Mouse (Mus musculus): ENCODE results near the gene Irx6. TPM values are rescaled to one million over a fixed set of nuclear protein-coding genes. Genes with fewer than 3 reads are reported as not detected.

Irx6 gene
- polyA plus RNA-seq (2015; fragmentation: Nextera tagmentation; extraction: Ambion mirVana): 5.5 and 5.8 TPM in 2 replicates

GRCm38 (mm10) chr8:92674244-92675128 is at the start of gene Irx6:
Gene Irx6 (plus strand): TSS chr8:92674288.
- peak within 1 kb of the TSS; percentile 84 for H3K4me2 ChIP-seq (replicated peaks)
- H3K4me3 ChIP-seq: peak within 1 kb of the TSS; percentile 53
- no peak; the same call in 1 of the 2 replicates for ATAC-seq (ENCODE audit: low FRiP score, low read depth)
- no peaks in the 10 kb centered on the region for H3K36me3 ChIP-seq
- peak within 1 kb of the TSS; percentile 59 for H3K9ac ChIP-seq
- peaks cover 33% of the 10 kb centered on the region for H3K4me1 ChIP-seq
- H3K27me3 ChIP-seq: peaks cover 100% of the 10 kb centered on the region
- no peaks in the 10 kb centered on the region for H3K9me3 ChIP-seq
- WGBS: 1% methylated on average over 59 of the region's 62 CpGs
- no peak within 1 kb of the TSS for H3K27ac ChIP-seq

GRCm38 (mm10) chr8:92628711-92629650 is 45.1 kb upstream of the Irx6 start:
- WGBS: 37% methylated on average over 14 of the region's 14 CpGs

GRCm38 (mm10) chr8:92633199-92633598 is 40.9 kb upstream of the Irx6 start:
- no peak overlapping the region for H3K4me3 ChIP-seq
- no peak overlapping the region for H3K27ac ChIP-seq
- H3K27me3 ChIP-seq: no peaks in the 10 kb centered on the region
- H3K36me3 ChIP-seq: no peaks in the 10 kb centered on the region
- no peak overlapping the region for H3K4me2 ChIP-seq (replicated peaks)
- WGBS: 96% methylated on average over 5 of the region's 5 CpGs
- H3K9me3 ChIP-seq: 0 out of 2 replicates have a peak, but pooled peaks cover 3% of the 10 kb centered on the region
- peaks cover 8% of the 10 kb centered on the region; the same call in 1 of the 2 replicates for H3K4me1 ChIP-seq
- H3K9ac ChIP-seq: no peak overlapping the region
- no peak for ATAC-seq (ENCODE audit: low FRiP score, low read depth)

More at GRCm38 (mm10) chr8:92628711-92629650, 45.1 kb upstream of the Irx6 start:
- no peak overlapping the region for H3K9ac ChIP-seq
- H3K27me3 ChIP-seq: 0 out of 2 replicates have a peak, but pooled peaks cover 2% of the 10 kb centered on the region
- H3K27ac ChIP-seq: 0 out of 2 replicates have a peak overlapping the region, but pooled peaks have one; percentile 28
- no peaks in the 10 kb centered on the region for H3K36me3 ChIP-seq
- H3K9me3 ChIP-seq: peaks cover 3% of the 10 kb centered on the region; the same call in 1 of the 2 replicates
- peak; percentile 64; the same call in 1 of the 2 replicates for ATAC-seq (ENCODE audit: low FRiP score, low read depth)
- H3K4me2 ChIP-seq (replicated peaks): no peak overlapping the region
- H3K4me1 ChIP-seq: peaks cover 8% of the 10 kb centered on the region; the same call in 1 of the 2 replicates
- H3K4me3 ChIP-seq: no peak overlapping the region

- Histone ChIP-seq H3K27ac (no peak overlapping the region), H3K27me3 (peaks cover 5% of the 10 kb centered on the region), H3K36me3 (no peaks in the 10 kb centered on the region), H3K4me3 (no peak overlapping the region), H3K4me1 (peaks cover 7% of the 10 kb centered on the region; the same call in 1 of the 2 replicates), H3K4me2 (replicated peaks) (no peak overlapping the region), H3K9me3 (no peaks in the 10 kb centered on the region), H3K9ac (no peak overlapping the region)
- ATAC-seq (ENCODE audit: low FRiP score, low read depth): no peak
- WGBS: 77% methylated on average over 8 of the region's 8 CpGs
These were observed 33.3 kb upstream of the Irx6 start for GRCm38 (mm10) chr8:92640820-92641219.

- 53% methylated on average over 2 of the region's 2 CpGs for WGBS
- no peak overlapping the region for H3K4me3 ChIP-seq
- peaks cover 7% of the 10 kb centered on the region for H3K27me3 ChIP-seq
- no peak overlapping the region for H3K9ac ChIP-seq
- ATAC-seq (ENCODE audit: low FRiP score, low read depth): no peak
- no peak overlapping the region for H3K27ac ChIP-seq
- no peaks in the 10 kb centered on the region for H3K4me1 ChIP-seq
- no peak overlapping the region for H3K4me2 ChIP-seq (replicated peaks)
- no peaks in the 10 kb centered on the region for H3K36me3 ChIP-seq
- no peaks in the 10 kb centered on the region for H3K9me3 ChIP-seq
These were observed 27.5 kb upstream of the Irx6 start for GRCm38 (mm10) chr8:92646637-92647036.

- Histone ChIP-seq H3K9ac (no peak overlapping the region), H3K36me3 (no peaks in the 10 kb centered on the region), H3K4me2 (replicated peaks) (no peak overlapping the region), H3K4me3 (no peak overlapping the region), H3K27me3 (peaks cover 37% of the 10 kb centered on the region), H3K9me3 (no peaks in the 10 kb centered on the region), H3K27ac (no peak overlapping the region), H3K4me1 (no peaks in the 10 kb centered on the region)
- 50% methylated on average over 4 of the region's 4 CpGs for WGBS
- ATAC-seq (ENCODE audit: low FRiP score, low read depth): no peak
These were observed 9.9 kb upstream of the Irx6 start for GRCm38 (mm10) chr8:92664207-92664606.

GRCm38 (mm10) chr8:92670236-92670635 is 3.9 kb upstream of the Irx6 start:
- WGBS: 51% methylated on average over 11 of the region's 11 CpGs
- no peak overlapping the region for H3K27ac ChIP-seq
- no peaks in the 10 kb centered on the region for H3K9me3 ChIP-seq
- no peaks in the 10 kb centered on the region for H3K36me3 ChIP-seq
- H3K4me2 ChIP-seq (replicated peaks): no peak overlapping the region
- no peak overlapping the region for H3K9ac ChIP-seq
- no peak for ATAC-seq (ENCODE audit: low FRiP score, low read depth)
- H3K27me3 ChIP-seq: peaks cover 87% of the 10 kb centered on the region
- peaks cover 21% of the 10 kb centered on the region for H3K4me1 ChIP-seq
- H3K4me3 ChIP-seq: no peak overlapping the region

- H3K4me2 ChIP-seq (replicated peaks): no peak overlapping the region
- WGBS: 58% methylated on average over 12 of the region's 12 CpGs
These were observed 3.4 kb upstream of the Irx6 start for GRCm38 (mm10) chr8:92670656-92671195.

GRCm38 (mm10) chr8:92671892-92672291 is 2.2 kb upstream of the Irx6 start:
- H3K4me2 ChIP-seq (replicated peaks): no peak overlapping the region
- H3K9me3 ChIP-seq: no peaks in the 10 kb centered on the region
- no peaks in the 10 kb centered on the region for H3K36me3 ChIP-seq
- H3K4me3 ChIP-seq: no peak overlapping the region
- H3K4me1 ChIP-seq: peaks cover 21% of the 10 kb centered on the region
- peaks cover 94% of the 10 kb centered on the region for H3K27me3 ChIP-seq
- 73% methylated on average over 4 of the region's 4 CpGs for WGBS
- H3K27ac ChIP-seq: no peak overlapping the region
- no peak for ATAC-seq (ENCODE audit: low FRiP score, low read depth)
- no peak overlapping the region for H3K9ac ChIP-seq

More at GRCm38 (mm10) chr8:92670656-92671195, 3.4 kb upstream of the Irx6 start:
- H3K4me1 ChIP-seq: peaks cover 21% of the 10 kb centered on the region
- no peak overlapping the region for H3K9ac ChIP-seq
- no peaks in the 10 kb centered on the region for H3K9me3 ChIP-seq
- H3K27ac ChIP-seq: no peak overlapping the region
- no peak overlapping the region for H3K4me3 ChIP-seq
- peaks cover 92% of the 10 kb centered on the region for H3K27me3 ChIP-seq
- no peak for ATAC-seq (ENCODE audit: low FRiP score, low read depth)
- H3K36me3 ChIP-seq: no peaks in the 10 kb centered on the region

- ATAC-seq (ENCODE audit: low FRiP score, low read depth): peak; percentile 34; the same call in 1 of the 2 replicates
- Histone ChIP-seq H3K4me3 (peak overlapping the region; percentile 53), H3K9me3 (no peaks in the 10 kb centered on the region), H3K27ac (no peak overlapping the region), H3K4me1 (peaks cover 26% of the 10 kb centered on the region), H3K36me3 (no peaks in the 10 kb centered on the region), H3K4me2 (replicated peaks) (peak overlapping the region; percentile 84), H3K27me3 (peaks cover 95% of the 10 kb centered on the region), H3K9ac (no peak overlapping the region)
- WGBS: 4% methylated on average over 11 of the region's 11 CpGs
These were observed 987 bp upstream of the Irx6 start for GRCm38 (mm10) chr8:92673101-92673500.

GRCm38 (mm10) chr8:92673555-92674243 is 389 bp upstream of the Irx6 start:
- no peaks in the 10 kb centered on the region for H3K36me3 ChIP-seq
- H3K9me3 ChIP-seq: no peaks in the 10 kb centered on the region
- peaks cover 97% of the 10 kb centered on the region for H3K27me3 ChIP-seq
- peaks cover 32% of the 10 kb centered on the region for H3K4me1 ChIP-seq
- WGBS: under 1% methylated on average over 26 of the region's 30 CpGs
- peak overlapping the region; percentile 59 for H3K9ac ChIP-seq
- ATAC-seq (ENCODE audit: low FRiP score, low read depth): peak; percentile 60; the same call in 1 of the 2 replicates
- peak overlapping the region; percentile 84 for H3K4me2 ChIP-seq (replicated peaks)
- no peak overlapping the region for H3K27ac ChIP-seq
- peak overlapping the region; percentile 53 for H3K4me3 ChIP-seq
